Mouse (Mus musculus) bone marrow macrophage, adult 2 months (primary cell): ENCODE measurements around the gene Emilin2.

Experiments used
- CTCF ChIP-seq: IDR thresholded peaks from 2 replicates; pipeline ENCODE4 v1.5.1; 2012; ENCODE audit warnings: low read depth, mild to moderate bottlenecking, low read length, moderate library complexity
- POLR2A ChIP-seq: IDR thresholded peaks from 2 replicates; pipeline ENCODE4 v1.6.1; 2012; ENCODE audit warnings: mild to moderate bottlenecking, low read depth, low read length, borderline replicate concordance

DNA sequence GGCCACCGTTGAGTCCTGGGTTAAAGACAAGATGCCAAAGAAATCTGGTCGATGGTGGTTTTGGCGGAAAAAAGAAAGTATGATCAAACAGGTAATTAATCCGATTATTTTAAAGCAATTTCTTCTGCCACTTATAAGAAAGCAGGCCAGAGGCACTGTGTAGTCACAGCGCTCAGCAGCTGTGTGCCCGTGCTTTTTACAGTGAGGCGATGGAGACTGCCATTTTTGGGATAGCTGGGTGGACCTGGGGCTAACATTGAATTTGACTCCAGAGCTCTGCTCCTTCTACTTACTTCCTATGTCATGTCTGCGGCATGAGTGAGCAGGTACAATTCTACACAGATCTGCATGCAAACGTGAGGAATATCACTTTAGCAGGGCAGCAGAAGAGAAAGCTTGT lies 71.0 kb downstream of the Emilin2 start:
- no peak for TF ChIP-seq CTCF
- TF ChIP-seq POLR2A = no peak
